Mouse (Mus musculus) hindbrain, embryonic 10.5 days (tissue): ENCODE measurements at regions not wholly inside any gene's neighbourhood (a gene's known extent, or its start where the extent isn't known, plus 50 kb on each side); places are given as distances from the start of the nearest gene placed in this dataset.

Experiments
- DNase-seq: peaks from one replicate; pipeline ENCODE4 v3.0.0-alpha.2; 2017; ENCODE audit warnings: low spot score
- H3K27ac ChIP-seq: fragments of 300-500 bp; sonication (generic); 2 replicates; pipeline ENCODE4 v1.5.1; 2016; ENCODE audit warnings: mild to moderate bottlenecking, moderate library complexity
- H3K27me3 ChIP-seq: fragments of 300-500 bp; sonication (generic); 2 replicates; pipeline ENCODE4 v1.6.1; 2016; ENCODE audit warnings: mild to moderate bottlenecking; ENCODE audit not compliant: poor library complexity, insufficient read depth, severe bottlenecking
- H3K36me3 ChIP-seq: fragments of 300-500 bp; sonication (generic); 2 replicates; pipeline ENCODE4 v1.6.1; 2016; ENCODE audit warnings: mild to moderate bottlenecking, moderate library complexity
- H3K4me1 ChIP-seq: fragments of 300-500 bp; sonication (generic); replicated peaks from 2 replicates; pipeline ENCODE4 v1.6.1; 2016; ENCODE audit warnings: mild to moderate bottlenecking
- H3K4me3 ChIP-seq: fragments of 300-500 bp; sonication (generic); 2 replicates; pipeline ENCODE4 v1.5.1; 2016; ENCODE audit warnings: mild to moderate bottlenecking, moderate library complexity
- H3K9me3 ChIP-seq: fragments of 300-500 bp; sonication (generic); 2 replicates; pipeline ENCODE4 v1.6.1; 2016; ENCODE audit warnings: mild to moderate bottlenecking, moderate library complexity
- WGBS: fragments of 180-500 bp; shearing (Covaris S2); methylation state at CpG from one replicate; pipeline ENCODE4 v1.1.7; 2016; 5-methylcytosine and 5-hydroxymethylcytosine counted together

GRCm38 (mm10) chr12:13164791-13165190 lies 84.2 kb downstream of the Ddx1 start:
- H3K36me3 ChIP-seq, result no peaks in the 10 kb centered on the region
- no peaks in the 10 kb centered on the region for H3K9me3 ChIP-seq
- H3K4me3 ChIP-seq, result no peak overlapping the region
- H3K4me1 ChIP-seq, result peaks cover 8% of the 10 kb centered on the region
- 85% methylated on average over 2 of the region's 2 CpGs for WGBS
- H3K27me3 ChIP-seq, result no peaks in the 10 kb centered on the region
- no peak overlapping the region for H3K27ac ChIP-seq
- no peak for DNase-seq

GRCm38 (mm10) chr12:13161051-13161450 lies 88.0 kb downstream of the Ddx1 start:
- H3K27ac ChIP-seq, result no peak overlapping the region
- 90% methylated on average over 1 of the region's 1 CpGs for WGBS
- no peak for DNase-seq
- H3K27me3 ChIP-seq, result no peaks in the 10 kb centered on the region
- H3K9me3 ChIP-seq, result no peaks in the 10 kb centered on the region
- peaks cover 24% of the 10 kb centered on the region for H3K4me1 ChIP-seq
- no peaks in the 10 kb centered on the region for H3K36me3 ChIP-seq
- H3K4me3 ChIP-seq, result no peak overlapping the region

GRCm38 (mm10) chr12:13159346-13160055 lies 89.5 kb downstream of the Ddx1 start:
- Histone ChIP-seq H3K4me3 (no peak overlapping the region), H3K27me3 (no peaks in the 10 kb centered on the region), H3K36me3 (no peaks in the 10 kb centered on the region), H3K4me1 (peaks cover 24% of the 10 kb centered on the region), H3K9me3 (no peaks in the 10 kb centered on the region), H3K27ac (peak overlapping the region; percentile 62)
- DNase-seq, result peak; percentile 56

GRCm38 (mm10) chr12:13157666-13158381 lies 91.2 kb downstream of the Ddx1 start:
- no peaks in the 10 kb centered on the region for H3K36me3 ChIP-seq
- no peaks in the 10 kb centered on the region for H3K27me3 ChIP-seq
- no peak overlapping the region for H3K4me3 ChIP-seq
- no peak for DNase-seq
- 60% methylated on average over 7 of the region's 7 CpGs for WGBS
- peaks cover 24% of the 10 kb centered on the region for H3K4me1 ChIP-seq
- H3K9me3 ChIP-seq, result no peaks in the 10 kb centered on the region
- 0 out of 2 replicates have a peak overlapping the region, but pooled peaks have one; percentile 40 for H3K27ac ChIP-seq

GRCm38 (mm10) chr12:13157089-13157488 lies 91.9 kb downstream of the Ddx1 start:
- WGBS, result 65% methylated on average over 10 of the region's 10 CpGs
- H3K27me3 ChIP-seq, result no peaks in the 10 kb centered on the region

GRCm38 (mm10) chr12:13150751-13151150 lies 98.3 kb downstream of the Ddx1 start:
- H3K36me3 ChIP-seq, result no peaks in the 10 kb centered on the region
- peaks cover 1% of the 10 kb centered on the region for H3K4me1 ChIP-seq
- no peaks in the 10 kb centered on the region for H3K27me3 ChIP-seq
- WGBS, result 67% methylated on average over 4 of the region's 4 CpGs
- DNase-seq, result no peak
- no peaks in the 10 kb centered on the region for H3K9me3 ChIP-seq
- no peak overlapping the region for H3K27ac ChIP-seq
- H3K4me3 ChIP-seq, result no peak overlapping the region

More at GRCm38 (mm10) chr12:13157089-13157488, 91.9 kb downstream of the Ddx1 start:
- H3K36me3 ChIP-seq, result no peaks in the 10 kb centered on the region
- no peaks in the 10 kb centered on the region for H3K9me3 ChIP-seq
- no peak for DNase-seq
- no peak overlapping the region for H3K27ac ChIP-seq
- H3K4me3 ChIP-seq, result no peak overlapping the region
- H3K4me1 ChIP-seq, result peaks cover 24% of the 10 kb centered on the region

- Histone ChIP-seq H3K27me3 (no peaks in the 10 kb centered on the region), H3K36me3 (no peaks in the 10 kb centered on the region), H3K9me3 (no peaks in the 10 kb centered on the region), H3K4me1 (peaks cover 7% of the 10 kb centered on the region), H3K4me3 (no peak overlapping the region), H3K27ac (no peak overlapping the region)
- DNase-seq, result no peak
- 79% methylated on average over 4 of the region's 4 CpGs for WGBS
Measured at GRCm38 (mm10) chr12:13147251-13147650, 101.8 kb downstream of the Ddx1 start.

GRCm38 (mm10) chr12:13145186-13146115 lies 103.6 kb downstream of the Ddx1 start:
- H3K27me3 ChIP-seq, result no peaks in the 10 kb centered on the region
- peaks cover 7% of the 10 kb centered on the region for H3K4me1 ChIP-seq
- no peak overlapping the region for H3K4me3 ChIP-seq
- H3K36me3 ChIP-seq, result no peaks in the 10 kb centered on the region
- H3K27ac ChIP-seq, result no peak overlapping the region
- WGBS, result 73% methylated on average over 10 of the region's 10 CpGs
- DNase-seq, result no peak
- no peaks in the 10 kb centered on the region for H3K9me3 ChIP-seq

GRCm38 (mm10) chr12:13144739-13145138 lies 104.3 kb downstream of the Ddx1 start:
- 90% methylated on average over 1 of the region's 1 CpGs for WGBS
- peaks cover 7% of the 10 kb centered on the region for H3K4me1 ChIP-seq
- H3K4me3 ChIP-seq, result no peak overlapping the region
- H3K27me3 ChIP-seq, result no peaks in the 10 kb centered on the region
- no peaks in the 10 kb centered on the region for H3K36me3 ChIP-seq
- DNase-seq, result no peak
- H3K27ac ChIP-seq, result no peak overlapping the region
- no peaks in the 10 kb centered on the region for H3K9me3 ChIP-seq

- 89% methylated on average over 6 of the region's 6 CpGs for WGBS
- no peaks in the 10 kb centered on the region for H3K27me3 ChIP-seq
- no peak overlapping the region for H3K27ac ChIP-seq
- peaks cover 5% of the 10 kb centered on the region for H3K4me1 ChIP-seq
- H3K4me3 ChIP-seq, result no peak overlapping the region
- H3K36me3 ChIP-seq, result no peaks in the 10 kb centered on the region
- no peaks in the 10 kb centered on the region for H3K9me3 ChIP-seq
- no peak for DNase-seq
Measured at GRCm38 (mm10) chr12:13140636-13141035, 108.4 kb downstream of the Ddx1 start.

- no peaks in the 10 kb centered on the region for H3K9me3 ChIP-seq
- no peaks in the 10 kb centered on the region for H3K4me1 ChIP-seq
- H3K36me3 ChIP-seq, result no peaks in the 10 kb centered on the region
- no peaks in the 10 kb centered on the region for H3K27me3 ChIP-seq
- 78% methylated on average over 5 of the region's 5 CpGs for WGBS
- no peak overlapping the region for H3K27ac ChIP-seq
- H3K4me3 ChIP-seq, result no peak overlapping the region
- no peak for DNase-seq
Measured at GRCm38 (mm10) chr12:13139189-13139588, 109.8 kb downstream of the Ddx1 start.

GRCm38 (mm10) chr12:13134168-13134567 lies 114.8 kb downstream of the Ddx1 start:
- no peak for DNase-seq
- no peaks in the 10 kb centered on the region for H3K27me3 ChIP-seq
- H3K9me3 ChIP-seq, result no peaks in the 10 kb centered on the region
- no peak overlapping the region for H3K4me3 ChIP-seq
- 95% methylated on average over 10 of the region's 10 CpGs for WGBS
- no peaks in the 10 kb centered on the region for H3K36me3 ChIP-seq
- H3K27ac ChIP-seq, result no peak overlapping the region
- H3K4me1 ChIP-seq, result no peaks in the 10 kb centered on the region
